Mouse (Mus musculus) ES-Bruce4 (cell line): ENCODE measurements around the gene Slc16a13. TPM values are rescaled to one million over a fixed set of nuclear protein-coding genes. Genes with fewer than 3 reads are reported as not detected.

Experiments
- H3K27ac ChIP-seq: 2 replicates; pipeline ENCODE4 v1.5.1; 2012; ENCODE audit warnings: low read length, inconsistent platforms; ENCODE audit not compliant: insufficient read depth
- H3K27me3 ChIP-seq: 2 replicates; pipeline ENCODE4 v1.6.1; 2012; ENCODE audit warnings: mild to moderate bottlenecking, low read length, inconsistent platforms; ENCODE audit not compliant: control insufficient read depth, poor library complexity, insufficient read depth, severe bottlenecking
- H3K36me3 ChIP-seq: 2 replicates; pipeline ENCODE4 v1.6.1; 2012; ENCODE audit warnings: inconsistent platforms, mild to moderate bottlenecking, low read length, moderate library complexity; ENCODE audit not compliant: control insufficient read depth, poor library complexity, insufficient read depth, severe bottlenecking
- H3K4me1 ChIP-seq: one replicate; pipeline ENCODE4 v1.8.1; 2011; ENCODE audit warnings: low read length; ENCODE audit not compliant: control insufficient read depth, insufficient read depth
- H3K4me3 ChIP-seq: 2 replicates; pipeline ENCODE4 v1.5.1; 2011; ENCODE audit warnings: low read depth, mild to moderate bottlenecking, low read length
- H3K9ac ChIP-seq: 2 replicates; pipeline ENCODE4 v1.6.1; 2012; ENCODE audit warnings: low read depth, mild to moderate bottlenecking, inconsistent platforms; ENCODE audit not compliant: poor library complexity, severe bottlenecking
- H3K9me3 ChIP-seq: replicated peaks from 2 replicates; pipeline ENCODE4 v1.6.1; 2012; ENCODE audit warnings: mild to moderate bottlenecking, low read length, inconsistent platforms; ENCODE audit not compliant: control insufficient read depth, poor library complexity, insufficient read depth, severe bottlenecking
- CTCF ChIP-seq: IDR thresholded peaks from one replicate; pipeline ENCODE4 v1.8.1; 2011; ENCODE audit warnings: low read depth, low read length
- EP300 ChIP-seq: IDR thresholded peaks from 2 replicates; pipeline ENCODE4 v1.6.1; 2011; ENCODE audit warnings: low read depth, low read length; ENCODE audit not compliant: insufficient read depth
- POLR2A ChIP-seq: IDR thresholded peaks from one replicate; pipeline ENCODE4 v1.8.1; 2011; ENCODE audit warnings: low read length; ENCODE audit not compliant: insufficient read depth
- polyA plus RNA-seq: library from polyadenylated mRNA; stranded (reverse); fragments of >200 nt; gene quantifications from 2 replicates; pipeline ENCODE4 v1.2.4, GENCODE M21; 2011; ENCODE audit warnings: low read depth; ENCODE audit not compliant: missing spikeins, insufficient read depth, insufficient read length

The Slc16a13 gene
- polyA plus RNA-seq, 1 experiment, result 8.9 TPM

- Histone ChIP-seq H3K36me3 (peaks cover 15% of the 10 kb centered on the region), H3K9ac (peak overlapping the region; percentile 86; the same call in 1 of the 2 replicates), H3K27me3 (no peaks in the 10 kb centered on the region), H3K4me1 (peaks cover 5% of the 10 kb centered on the region), H3K4me3 (no peak overlapping the region), H3K27ac (peak overlapping the region; percentile 27), H3K9me3 (no peaks in the 10 kb centered on the region)
- TF ChIP-seq EP300 (no peak), POLR2A (no peak), CTCF (no peak)
Measured at GRCm38 (mm10) chr11:70234037-70234436, 13.2 kb upstream of the Slc16a13 start.

GRCm38 (mm10) chr11:70233016-70233415 is 12.2 kb upstream of the Slc16a13 start:
- peak overlapping the region; percentile 86 for H3K9ac ChIP-seq
- no peak overlapping the region for H3K27ac ChIP-seq
- H3K4me1 ChIP-seq, result peaks cover 5% of the 10 kb centered on the region
- H3K4me3 ChIP-seq, result peak overlapping the region; percentile 37; the same call in 1 of the 2 replicates
- no peaks in the 10 kb centered on the region for H3K27me3 ChIP-seq
- peaks cover 15% of the 10 kb centered on the region for H3K36me3 ChIP-seq
- no peak for TF ChIP-seq POLR2A
- no peak for TF ChIP-seq EP300
- no peak for TF ChIP-seq CTCF
- H3K9me3 ChIP-seq, result no peaks in the 10 kb centered on the region

GRCm38 (mm10) chr11:70232546-70232945 is 11.7 kb upstream of the Slc16a13 start:
- peak overlapping the region; percentile 86 for H3K9ac ChIP-seq
- no peak overlapping the region; the same call in 1 of the 2 replicates for H3K27ac ChIP-seq
- TF ChIP-seq POLR2A (no peak), EP300 (no peak), CTCF (no peak)
- H3K9me3 ChIP-seq, result no peaks in the 10 kb centered on the region
- peak overlapping the region; percentile 47 for H3K4me3 ChIP-seq
- peaks cover 5% of the 10 kb centered on the region for H3K4me1 ChIP-seq
- peaks cover 15% of the 10 kb centered on the region for H3K36me3 ChIP-seq
- H3K27me3 ChIP-seq, result no peaks in the 10 kb centered on the region

GRCm38 (mm10) chr11:70230239-70230727 is 9.4 kb upstream of the Slc16a13 start:
- peak overlapping the region; percentile 61 for H3K4me3 ChIP-seq
- H3K36me3 ChIP-seq, result peaks cover 8% of the 10 kb centered on the region
- H3K9me3 ChIP-seq, result no peaks in the 10 kb centered on the region
- H3K4me1 ChIP-seq, result peaks cover 5% of the 10 kb centered on the region
- H3K9ac ChIP-seq, result peak overlapping the region; percentile 38
- H3K27me3 ChIP-seq, result no peaks in the 10 kb centered on the region
- no peak overlapping the region for H3K27ac ChIP-seq
- TF ChIP-seq CTCF, result peak; percentile 96
- no peak for TF ChIP-seq POLR2A
- 0 out of 2 replicates have a peak, but pooled peaks have one; percentile 21 for TF ChIP-seq EP300

- no peaks in the 10 kb centered on the region for H3K27me3 ChIP-seq
- H3K9ac ChIP-seq, result peak within 1 kb of the TSS; percentile 49
- peak within 1 kb of the TSS; percentile 81 for H3K4me3 ChIP-seq
- TF ChIP-seq POLR2A (no peak), CTCF (no peak), EP300 (no peak)
- no peaks in the 10 kb centered on the region; the same call in 1 of the 2 replicates for H3K36me3 ChIP-seq
- peaks cover 3% of the 10 kb centered on the region for H3K4me1 ChIP-seq
- 0 out of 2 replicates have a peak within 1 kb of the TSS, but pooled peaks have one; percentile 38 for H3K27ac ChIP-seq
- H3K9me3 ChIP-seq, result no peaks in the 10 kb centered on the region
Measured at GRCm38 (mm10) chr11:70229260-70230010, 8.6 kb upstream of the Slc16a13 start, which contains the start of gene Bcl6b. Gene Bcl6b, minus strand, starts transcription at chr11:70229798.

GRCm38 (mm10) chr11:70228828-70229227 is 8.0 kb upstream of the Slc16a13 start:
- Histone ChIP-seq H3K27me3 (no peaks in the 10 kb centered on the region), H3K27ac (0 out of 2 replicates have a peak overlapping the region, but pooled peaks have one; percentile 22), H3K4me3 (peak overlapping the region; percentile 81), H3K36me3 (no peaks in the 10 kb centered on the region), H3K9ac (peak overlapping the region; percentile 49), H3K4me1 (peaks cover 3% of the 10 kb centered on the region), H3K9me3 (no peaks in the 10 kb centered on the region)
- TF ChIP-seq EP300 (no peak), POLR2A (peak; percentile 24), CTCF (no peak)
